Mouse (Mus musculus) layer of hippocampus, adult 2 months (tissue): ENCODE measurements at regions not wholly inside any gene's neighbourhood (a gene's known extent, or its start where the extent isn't known, plus 50 kb on each side); places are given as distances from the start of the nearest gene placed in this dataset.

ENCODE experiments used
- DNase-seq, 2 experiments: peaks; one replicate each; pipeline ENCODE4 v3.0.0; 2022; ENCODE audit warnings: low spot score in 2 of 2
- H3K27ac ChIP-seq: fragments of 200-600 bp; 2 replicates; pipeline ENCODE4 v1.8.1; 2022
- H3K4me3 ChIP-seq: fragments of 200-600 bp; 2 replicates; pipeline ENCODE4 v1.8.1; 2022; ENCODE audit warnings: mild to moderate bottlenecking

- DNase-seq: peak; percentile 61 to 64
- H3K27ac ChIP-seq: 0 out of 2 replicates have a peak overlapping the region, but pooled peaks have one; percentile 23
- peak overlapping the region; percentile 46 for H3K4me3 ChIP-seq
These were observed 51.0 kb upstream of the Zfp873 start for GRCm38 (mm10) chr10:81996742-81997536.
